Comparison of ENCODE assay signal across 8 mouse cellular contexts in genomic region chr1:105663962-105664812, GRCm38 (mm10). TPM values are rescaled to one million over a fixed set of nuclear protein-coding genes. Genes with fewer than 3 reads are reported as not detected.
DNase-seq lines count a peak whose midpoint lies in the region; ATAC-seq and TF ChIP-seq lines count a peak whose summit lies in the region.

No protein-coding gene starts in this region.

- H3K27me3 ChIP-seq in E14TG2a.4 (ENCODE audit: insufficient read depth, low read length), result no peaks in the 10 kb centered on the region
- no peaks in the 10 kb centered on the region for H3K27me3 ChIP-seq in embryonic facial prominence, embryonic 10.5 days (replicated peaks; ENCODE audit: low read depth, poor library complexity, severe bottlenecking)
- H3K27me3 ChIP-seq in hindbrain, embryonic 13.5 days, result no peaks in the 10 kb centered on the region
- H3K27me3 ChIP-seq in liver, embryonic 11.5 days (replicated peaks; ENCODE audit: control insufficient read depth, insufficient read depth, low read length), result no peaks in the 10 kb centered on the region
- no peaks in the 10 kb centered on the region for H3K27me3 ChIP-seq in neural tube, embryonic 15.5 days (replicated peaks)

- peak overlapping the region; percentile 93 for H3K9ac ChIP-seq in hindbrain, embryonic 13.5 days
- peak overlapping the region; percentile 91 for H3K9ac ChIP-seq in liver, embryonic 11.5 days (ENCODE audit: low read depth, low read length)
- H3K9ac ChIP-seq in neural tube, embryonic 15.5 days (replicated peaks), result peak overlapping the region; percentile 91

- TF ChIP-seq CTCF in E14TG2a.4 (conservative IDR thresholded peaks at IDR 0.05; ENCODE audit: low read length), result no peak

- peak overlapping the region; percentile 89 for H3K4me2 ChIP-seq in hindbrain, embryonic 13.5 days
- peak overlapping the region; percentile 77 for H3K4me2 ChIP-seq in liver, embryonic 11.5 days
- H3K4me2 ChIP-seq in neural tube, embryonic 15.5 days, result peak overlapping the region; percentile 83

- ATAC-seq in hindbrain, embryonic 13.5 days (ENCODE audit: low FRiP score), result peak; percentile 57; the same call in 1 of the 2 replicates
- ATAC-seq in liver, embryonic 11.5 days (replicated peaks; ENCODE audit: low FRiP score), result peak; percentile 9
- peak; percentile 74 for ATAC-seq in neural tube, embryonic 15.5 days (ENCODE audit: low FRiP score)

- DNase-seq in kidney, adult 18-20 months, result peak; percentile 12
- no peak for DNase-seq in kidney, adult 9 months
- DNase-seq in embryonic facial prominence, embryonic 10.5 days (ENCODE audit: low spot score), result peak; percentile 32
- peak; percentile 45 for DNase-seq in liver, embryonic 11.5 days (ENCODE audit: low spot score)
- no peak for DNase-seq in adrenal gland, adult 8-10 months

- H3K36me3 ChIP-seq in E14TG2a.4 (ENCODE audit: insufficient read depth, low read length), result peaks cover 11% of the 10 kb centered on the region
- H3K36me3 ChIP-seq in embryonic facial prominence, embryonic 10.5 days (replicated peaks), result peaks cover 3% of the 10 kb centered on the region; the same call in 1 of the 2 replicates
- H3K36me3 ChIP-seq in hindbrain, embryonic 13.5 days, result no peaks in the 10 kb centered on the region
- no peaks in the 10 kb centered on the region for H3K36me3 ChIP-seq in liver, embryonic 11.5 days (ENCODE audit: control insufficient read depth, insufficient read depth, low read length)
- H3K36me3 ChIP-seq in neural tube, embryonic 15.5 days, result no peaks in the 10 kb centered on the region

- H3K4me3 ChIP-seq in E14TG2a.4 (replicated peaks; ENCODE audit: low read length), result peak overlapping the region; percentile 100
- H3K4me3 ChIP-seq in embryonic facial prominence, embryonic 10.5 days, result peak overlapping the region; percentile 87
- peak overlapping the region; percentile 92 for H3K4me3 ChIP-seq in hindbrain, embryonic 13.5 days
- peak overlapping the region; percentile 98 for H3K4me3 ChIP-seq in liver, embryonic 11.5 days (ENCODE audit: low read depth, low read length)
- peak overlapping the region; percentile 96 for H3K4me3 ChIP-seq in neural tube, embryonic 15.5 days (replicated peaks)

- H3K4me1 ChIP-seq in E14TG2a.4 (replicated peaks; ENCODE audit: low read depth, low read length), result peaks cover 29% of the 10 kb centered on the region
- peaks cover 28% of the 10 kb centered on the region for H3K4me1 ChIP-seq in embryonic facial prominence, embryonic 10.5 days
- peaks cover 29% of the 10 kb centered on the region for H3K4me1 ChIP-seq in hindbrain, embryonic 13.5 days (replicated peaks)
- no peaks in the 10 kb centered on the region; the same call in 1 of the 2 replicates for H3K4me1 ChIP-seq in liver, embryonic 11.5 days (replicated peaks; ENCODE audit: control insufficient read depth, insufficient read depth, low read length)
- peaks cover 32% of the 10 kb centered on the region for H3K4me1 ChIP-seq in neural tube, embryonic 15.5 days

- no peaks in the 10 kb centered on the region for H3K9me3 ChIP-seq in E14TG2a.4 (ENCODE audit: low read length)
- no peaks in the 10 kb centered on the region for H3K9me3 ChIP-seq in embryonic facial prominence, embryonic 10.5 days
- no peaks in the 10 kb centered on the region for H3K9me3 ChIP-seq in hindbrain, embryonic 13.5 days
- H3K9me3 ChIP-seq in liver, embryonic 11.5 days (ENCODE audit: control insufficient read depth, low read length), result no peaks in the 10 kb centered on the region
- no peaks in the 10 kb centered on the region for H3K9me3 ChIP-seq in neural tube, embryonic 15.5 days (replicated peaks)

- H3K27ac ChIP-seq in embryonic facial prominence, embryonic 10.5 days (replicated peaks), result peak overlapping the region; percentile 82
- H3K27ac ChIP-seq in hindbrain, embryonic 13.5 days, result peak overlapping the region; percentile 91
- H3K27ac ChIP-seq in liver, embryonic 11.5 days (ENCODE audit: low read depth, low read length), result peak overlapping the region; percentile 78
- peak overlapping the region; percentile 89 for H3K27ac ChIP-seq in neural tube, embryonic 15.5 days (replicated peaks)

- WGBS in embryonic facial prominence, embryonic 10.5 days, result under 1% methylated on average over 68 of the region's 68 CpGs
- WGBS in hindbrain, embryonic 13.5 days, result under 1% methylated on average over 68 of the region's 68 CpGs
- under 1% methylated on average over 68 of the region's 68 CpGs for WGBS in liver, embryonic 11.5 days
- under 1% methylated on average over 68 of the region's 68 CpGs for WGBS in neural tube, embryonic 15.5 days

RNA-seq across cellular contexts. Expression of gene Relch, which starts 0.5 kb away (rescaled TPM):
- 22.2 and 23.2 TPM in 2 replicates for polyA plus RNA-seq in embryonic facial prominence, embryonic 10.5 days (2016; fragmentation: Nextera tagmentation; extraction: Ambion mirVana)
- polyA plus RNA-seq in hindbrain, embryonic 13.5 days (2015; fragmentation: Nextera tagmentation; extraction: Ambion mirVana), result 43.0 and 44.7 TPM in 2 replicates
- polyA plus RNA-seq in liver, embryonic 11.5 days (2014; fragmentation: Nextera tagmentation; extraction: Ambion mirVana), result 24.0 and 25.1 TPM in 2 replicates
- polyA plus RNA-seq in neural tube, embryonic 15.5 days (2015; fragmentation: Nextera tagmentation; extraction: Ambion mirVana), result 35.2 and 39.8 TPM in 2 replicates
- 10 to 100 TPM; 35.9 to 75.3 (median 50.9) TPM for total RNA-seq in adrenal gland, adult 8-10 months (2022)

RNA-seq across cellular contexts. Expression of gene Pign, which starts 0.7 kb away (rescaled TPM):
- 12.8 and 13.6 TPM in 2 replicates for polyA plus RNA-seq in embryonic facial prominence, embryonic 10.5 days (2016; fragmentation: Nextera tagmentation; extraction: Ambion mirVana)
- polyA plus RNA-seq in hindbrain, embryonic 13.5 days (2015; fragmentation: Nextera tagmentation; extraction: Ambion mirVana), result 10.5 and 12.0 TPM in 2 replicates
- 13.7 and 16.2 TPM in 2 replicates for polyA plus RNA-seq in liver, embryonic 11.5 days (2014; fragmentation: Nextera tagmentation; extraction: Ambion mirVana)
- polyA plus RNA-seq in neural tube, embryonic 15.5 days (2015; fragmentation: Nextera tagmentation; extraction: Ambion mirVana), result 9.1 and 9.4 TPM in 2 replicates
- total RNA-seq in adrenal gland, adult 8-10 months (2022), result 10 to 100 TPM; 32.8 to 42.3 (median 37.8) TPM

Comparison
In these comparisons a context has a peak if more than half of its experiments do, and no peak if none do; other contexts are left out.
1. DNase-seq: peak in kidney, adult 18-20 months (single experiment), embryonic facial prominence, embryonic 10.5 days (single experiment) and liver, embryonic 11.5 days (single experiment); none in kidney, adult 9 months (single experiment) and adrenal gland, adult 8-10 months (single experiment).
2. ATAC-seq: peak in every context shown above with its lines; median percentile 74 in neural tube, embryonic 15.5 days; 57 in hindbrain, embryonic 13.5 days; 9 in liver, embryonic 11.5 days.
3. Peak in every context shown above with its lines, with median percentiles within 50 percentile points of each other: H3K4me3 ChIP-seq, H3K27ac ChIP-seq, H3K4me2 ChIP-seq and H3K9ac ChIP-seq.